Mouse (Mus musculus) MEL (cell line): ENCODE results near the gene Eif4g1. TPM values are rescaled to one million over a fixed set of nuclear protein-coding genes. Genes with fewer than 3 reads are reported as not detected.
A peak's percentile ranks its signal among the peaks of the same experiment; 100 is the strongest.

Experiments
- DNase-seq: peaks from one replicate; pipeline ENCODE4 v3.0.0; 2011; ENCODE audit warnings: low read depth, low spot score
- H3K27ac ChIP-seq: 2 replicates; pipeline ENCODE4 v1.5.1; 2012; ENCODE audit warnings: low read depth, mild to moderate bottlenecking, control low read depth, low read length, moderate library complexity; ENCODE audit not compliant: control insufficient read depth
- H3K27me3 ChIP-seq, 2 experiments: fragments of 150-350 bp in 1 of 2; sonication (generic) in 1 of 2; 2 replicates each; pipeline ENCODE4 v1.6.1; 2012; ENCODE audit warnings: low read length in 2 of 2, mild to moderate bottlenecking in 2 of 2, improper control_type of control experiment in 1 of 2, moderate library complexity in 1 of 2; ENCODE audit not compliant: insufficient read depth in 2 of 2, control insufficient read depth in 1 of 2
- H3K36me3 ChIP-seq, 2 experiments: 2 replicates each; pipeline ENCODE4 v1.6.1; 2012 to 2014; ENCODE audit warnings: low read length in 2 of 2, improper control_type of control experiment in 1 of 2, inconsistent platforms in 1 of 2, mild to moderate bottlenecking in 1 of 2; ENCODE audit not compliant: insufficient read depth in 2 of 2, control insufficient read depth in 1 of 2
- H3K4me1 ChIP-seq, 2 experiments: fragments of 150-350 bp in 1 of 2; sonication (generic) in 1 of 2; 2 replicates each; pipeline ENCODE4 v1.6.1; 2012; ENCODE audit warnings: low read length in 2 of 2, improper control_type of control experiment in 1 of 2, mild to moderate bottlenecking in 1 of 2; ENCODE audit not compliant: insufficient read depth in 2 of 2, control insufficient read depth in 1 of 2
- H3K4me3 ChIP-seq, 2 experiments: fragments of 150-350 bp in 1 of 2; sonication (generic) in 1 of 2; 2 replicates each; pipeline ENCODE4 v1.5.1; 2012; ENCODE audit warnings: low read depth in 2 of 2, low read length in 2 of 2, mild to moderate bottlenecking in 2 of 2, moderate library complexity in 2 of 2, control low read depth in 1 of 2, improper control_type of control experiment in 1 of 2; ENCODE audit not compliant: control insufficient read depth in 1 of 2, insufficient read depth in 1 of 2
- H3K79me2 ChIP-seq: 2 replicates; pipeline ENCODE4 v1.6.1; 2012; ENCODE audit warnings: mild to moderate bottlenecking, low read length, moderate library complexity; ENCODE audit not compliant: control insufficient read depth, poor library complexity, insufficient read depth
- H3K9ac ChIP-seq: 2 replicates; pipeline ENCODE4 v1.6.1; 2012; ENCODE audit warnings: low read depth, mild to moderate bottlenecking, control low read depth, low read length, moderate library complexity; ENCODE audit not compliant: control insufficient read depth, poor library complexity, severe bottlenecking
- H3K9me3 ChIP-seq: fragments of 150-350 bp; sonication (generic); replicated peaks from 2 replicates; pipeline ENCODE4 v1.6.1; 2012; ENCODE audit warnings: mild to moderate bottlenecking, low read length, improper control_type of control experiment, moderate library complexity; ENCODE audit not compliant: insufficient read depth
- BHLHE40 ChIP-seq: IDR thresholded peaks from 2 replicates; pipeline ENCODE4 v1.6.1; 2012; ENCODE audit warnings: low read depth, mild to moderate bottlenecking, inconsistent platforms, low read length, improper control_type of control experiment, borderline replicate concordance
- CHD2 ChIP-seq: IDR thresholded peaks from 2 replicates; pipeline ENCODE4 v1.6.1; 2011; ENCODE audit warnings: low read length, improper control_type of control experiment
- CTCF ChIP-seq, 3 experiments: IDR thresholded peaks in 2 of 3; conservative IDR thresholded peaks in 1 of 3; 2 replicates each; pipeline ENCODE4 v1.5.1; 2011 to 2012; ENCODE audit warnings: low read length in 3 of 3, low read depth in 2 of 3, mild to moderate bottlenecking in 2 of 3, improper control_type of control experiment in 1 of 3, inconsistent platforms in 1 of 3, mixed read lengths in 1 of 3, moderate library complexity in 1 of 3; ENCODE audit not compliant: control insufficient read depth in 1 of 3, insufficient read depth in 1 of 3, poor library complexity in 1 of 3, severe bottlenecking in 1 of 3
- E2F4 ChIP-seq: IDR thresholded peaks from 2 replicates; pipeline ENCODE4 v1.6.1; 2011; ENCODE audit warnings: low read depth, low read length, improper control_type of control experiment, borderline replicate concordance
- ELF1 ChIP-seq: IDR thresholded peaks from 2 replicates; pipeline ENCODE4 v1.6.1; 2014; ENCODE audit warnings: low read depth, mild to moderate bottlenecking, inconsistent platforms, low read length, improper control_type of control experiment, moderate library complexity
- EP300 ChIP-seq, 2 experiments: IDR thresholded peaks; 2 replicates each; pipeline ENCODE4 v1.6.1; 2011; ENCODE audit warnings: improper control_type of control experiment in 2 of 2, low read length in 2 of 2, low read depth in 1 of 2, mild to moderate bottlenecking in 1 of 2
- ETS1 ChIP-seq: IDR thresholded peaks from 2 replicates; pipeline ENCODE4 v1.6.1; 2012; ENCODE audit warnings: low read depth, mild to moderate bottlenecking, inconsistent platforms, low read length, improper control_type of control experiment, moderate library complexity
- GABPA ChIP-seq: IDR thresholded peaks from 2 replicates; pipeline ENCODE4 v1.6.1; 2012; ENCODE audit warnings: low read depth, mild to moderate bottlenecking, inconsistent platforms, low read length, improper control_type of control experiment, moderate library complexity
- HCFC1 ChIP-seq: IDR thresholded peaks from 2 replicates; pipeline ENCODE4 v1.6.1; 2012; ENCODE audit warnings: low read depth, mild to moderate bottlenecking, inconsistent platforms, low read length, improper control_type of control experiment, moderate library complexity
- JUND ChIP-seq: IDR thresholded peaks from 2 replicates; pipeline ENCODE4 v1.6.1; 2011; ENCODE audit warnings: low read depth, mild to moderate bottlenecking, improper control_type of control experiment, low read length
- KAT2A ChIP-seq: conservative IDR thresholded peaks from 2 replicates; pipeline ENCODE4 v1.6.1; 2012; ENCODE audit warnings: low read depth, low read length, improper control_type of control experiment, inconsistent platforms
- MAX ChIP-seq: IDR thresholded peaks from 2 replicates; pipeline ENCODE4 v1.6.1; 2011; ENCODE audit warnings: low read length, improper control_type of control experiment
- MAZ ChIP-seq: IDR thresholded peaks from 2 replicates; pipeline ENCODE4 v1.6.1; 2012; ENCODE audit warnings: low read depth, mild to moderate bottlenecking, inconsistent platforms, low read length, improper control_type of control experiment
- MEF2A ChIP-seq: IDR thresholded peaks from 2 replicates; pipeline ENCODE4 v1.6.1; 2014; ENCODE audit warnings: low read depth, mild to moderate bottlenecking, inconsistent platforms, low read length, improper control_type of control experiment; ENCODE audit not compliant: poor library complexity, insufficient replicate concordance, severe bottlenecking; ENCODE audit errors: extremely low read depth
- MXI1 ChIP-seq: IDR thresholded peaks from 2 replicates; pipeline ENCODE4 v1.6.1; 2011; ENCODE audit warnings: mild to moderate bottlenecking, low read depth, low read length, improper control_type of control experiment
- MYB ChIP-seq: IDR thresholded peaks from 2 replicates; pipeline ENCODE4 v1.6.1; 2011; ENCODE audit warnings: mild to moderate bottlenecking, low read depth, low read length, improper control_type of control experiment
- NRF1 ChIP-seq: IDR thresholded peaks from 2 replicates; pipeline ENCODE4 v1.6.1; 2014; ENCODE audit warnings: low read depth, mild to moderate bottlenecking, inconsistent platforms, low read length, improper control_type of control experiment, moderate library complexity; ENCODE audit not compliant: poor library complexity, insufficient read depth, severe bottlenecking
- POLR2A ChIP-seq, 2 experiments: IDR thresholded peaks; 2 replicates each; pipeline ENCODE4 v1.6.1; 2011 to 2012; ENCODE audit warnings: low read length in 2 of 2, mild to moderate bottlenecking in 2 of 2, control low read depth in 1 of 2, improper control_type of control experiment in 1 of 2, low read depth in 1 of 2, moderate library complexity in 1 of 2; ENCODE audit not compliant: control insufficient read depth in 1 of 2, insufficient read depth in 1 of 2, poor library complexity in 1 of 2
- POLR2AphosphoS2 ChIP-seq: IDR thresholded peaks from 2 replicates; pipeline ENCODE4 v1.6.1; 2011; ENCODE audit warnings: low read length, improper control_type of control experiment
- POLR2AphosphoS5 ChIP-seq: IDR thresholded peaks from 2 replicates; pipeline ENCODE4 v1.6.1; 2012; ENCODE audit warnings: low read depth, borderline replicate concordance, mild to moderate bottlenecking, inconsistent platforms, low read length, moderate library complexity, mixed read lengths
- RAD21 ChIP-seq: IDR thresholded peaks from 2 replicates; pipeline ENCODE4 v1.6.1; 2011; ENCODE audit warnings: mild to moderate bottlenecking, low read depth, low read length, improper control_type of control experiment
- SIN3A ChIP-seq: IDR thresholded peaks from 2 replicates; pipeline ENCODE4 v1.6.1; 2012; ENCODE audit warnings: low read length, improper control_type of control experiment, inconsistent platforms
- SMC3 ChIP-seq: IDR thresholded peaks from 2 replicates; pipeline ENCODE4 v1.6.1; 2011; ENCODE audit warnings: low read depth, low read length, improper control_type of control experiment
- TAL1 ChIP-seq: IDR thresholded peaks from 2 replicates; pipeline ENCODE4 v1.6.1; 2012; ENCODE audit warnings: mild to moderate bottlenecking, inconsistent platforms, low read length, moderate library complexity, mixed read lengths
- TBP ChIP-seq: IDR thresholded peaks from 2 replicates; pipeline ENCODE4 v1.8.0; 2011; ENCODE audit warnings: low read depth, low read length, improper control_type of control experiment
- TCF12 ChIP-seq: IDR thresholded peaks from 2 replicates; pipeline ENCODE4 v1.6.1; 2014; ENCODE audit warnings: low read depth, mild to moderate bottlenecking, inconsistent platforms, low read length, improper control_type of control experiment, moderate library complexity
- UBTF ChIP-seq: IDR thresholded peaks from 2 replicates; pipeline ENCODE4 v1.6.1; 2012; ENCODE audit warnings: low read depth, mild to moderate bottlenecking, inconsistent platforms, low read length, improper control_type of control experiment, moderate library complexity, borderline replicate concordance; ENCODE audit not compliant: insufficient read depth
- ZMIZ1 ChIP-seq: IDR thresholded peaks from 2 replicates; pipeline ENCODE4 v1.6.1; 2012; ENCODE audit warnings: low read depth, mild to moderate bottlenecking, inconsistent platforms, low read length, improper control_type of control experiment, moderate library complexity
- ZNF384 ChIP-seq: IDR thresholded peaks from 2 replicates; pipeline ENCODE4 v1.6.1; 2012; ENCODE audit warnings: low read depth, mild to moderate bottlenecking, inconsistent platforms, low read length, improper control_type of control experiment
- polyA plus RNA-seq, 2 experiments: library from polyadenylated mRNA; stranded (reverse) in 1 of 2; unstranded in 1 of 2; fragments of >175 nt in 1 of 2; fragments of >200 nt in 1 of 2; gene quantifications; 2 replicates each; pipeline versions ENCODE4 v1.2.1 to v1.2.4; 2012; ENCODE audit warnings: low replicate concordance in 2 of 2, low read depth in 1 of 2; ENCODE audit not compliant: insufficient read length in 2 of 2, insufficient read depth in 1 of 2, missing spikeins in 1 of 2
- total RNA-seq: library from RNA; depleted of rRNA; stranded (reverse); fragments of 300-350 nt; gene quantifications from 2 replicates; pipeline ENCODE4 v1.2.3, GENCODE M21; 2012

Gene Eif4g1
- total and polyA plus RNA-seq, 3 experiments = 327 to 436 (median 409) TPM

GRCm38 (mm10) chr16:20670291-20670690 is 2.2 kb downstream of the Eif4g1 start:
- Histone ChIP-seq H3K9me3 (no peaks in the 10 kb centered on the region), H3K9ac (no peak overlapping the region), H3K4me3 (no peak overlapping the region), H3K27me3 (no peaks in the 10 kb centered on the region), H3K79me2 (peaks cover 27% of the 10 kb centered on the region), H3K4me1 (peaks cover 6 to 12% of the 10 kb centered on the region in 2 experiments; a peak in 3 of 4 replicates), H3K27ac (no peak overlapping the region), H3K36me3 (peaks cover 4 to 11% of the 10 kb centered on the region in 2 experiments)
- TF ChIP-seq NRF1 (no peak), ETS1 (no peak), BHLHE40 (no peak), MEF2A (no peak), CHD2 (no peak), MAZ (no peak), POLR2AphosphoS2 (no peak), E2F4 (no peak), ZMIZ1 (no peak), CTCF (IDR thresholded peaks at IDR 0.05 in 2 of 3, conservative IDR thresholded peaks at IDR 0.05 in 1 of 3; ENCODE audit: control insufficient read depth in 1 of 3, insufficient read depth in 1 of 3, low read depth in 2 of 3, low read length in 3 of 3, poor library complexity in 1 of 3, severe bottlenecking in 1 of 3) (no peak), RAD21 (no peak), POLR2AphosphoS5 (no peak), MYB (no peak), SIN3A (no peak), TAL1 (no peak), TCF12 (no peak), GABPA (no peak)
- DNase-seq = no peak

GRCm38 (mm10) chr16:20671886-20672285 is 3.8 kb downstream of the Eif4g1 start:
- Histone ChIP-seq H3K9ac (peak overlapping the region; percentile 72), H3K27ac (peak overlapping the region; percentile 71), H3K9me3 (no peaks in the 10 kb centered on the region), H3K27me3 (no peaks in the 10 kb centered on the region), H3K36me3 (peaks cover 17 to 26% of the 10 kb centered on the region in 2 experiments), H3K79me2 (peaks cover 39% of the 10 kb centered on the region), H3K4me1 (peaks cover 8 to 16% of the 10 kb centered on the region in 2 experiments), H3K4me3 (peak overlapping the region; percentile 63 to 87)
- peak; percentile 83 for DNase-seq
- TF ChIP-seq EP300 (IDR thresholded peaks at IDR 0.05; ENCODE audit: low read depth in 1 of 2, low read length in 2 of 2) = no peak
- TF ChIP-seq ELF1 = 0 out of 2 replicates have a peak, but pooled peaks have one; percentile 12
- TF ChIP-seq MEF2A = no peak
- no peak for TF ChIP-seq MYB
- peak; percentile 37; the same call in 1 of the 2 replicates for TF ChIP-seq ETS1
- no peak for TF ChIP-seq E2F4
- TF ChIP-seq MAZ = no peak; the same call in 1 of the 2 replicates
- TF ChIP-seq SMC3 = no peak
- TF ChIP-seq NRF1 = no peak
- TF ChIP-seq CTCF (IDR thresholded peaks at IDR 0.05 in 2 of 3, conservative IDR thresholded peaks at IDR 0.05 in 1 of 3; ENCODE audit: control insufficient read depth in 1 of 3, insufficient read depth in 1 of 3, low read depth in 2 of 3, low read length in 3 of 3, poor library complexity in 1 of 3, severe bottlenecking in 1 of 3) = peak in 1 of 3 experiments; percentile 14; a peak in 1 of 6 replicates
- no peak for TF ChIP-seq JUND
- TF ChIP-seq SIN3A = no peak; the same call in 1 of the 2 replicates
- no peak for TF ChIP-seq MAX
- no peak; a peak in 1 of 4 replicates for TF ChIP-seq POLR2A (IDR thresholded peaks at IDR 0.05; ENCODE audit: control insufficient read depth in 1 of 2, insufficient read depth in 1 of 2, low read depth in 1 of 2, low read length in 2 of 2, poor library complexity in 1 of 2)
- TF ChIP-seq ZNF384 = peak; percentile 5; the same call in 1 of the 2 replicates
- peak; percentile 41; the same call in 1 of the 2 replicates for TF ChIP-seq ZMIZ1
- TF ChIP-seq TBP = no peak; the same call in 1 of the 2 replicates
- TF ChIP-seq MXI1 = no peak
- TF ChIP-seq UBTF = no peak
- TF ChIP-seq HCFC1 = no peak
- TF ChIP-seq TCF12 = no peak
- TF ChIP-seq KAT2A = no peak
